Mouse (Mus musculus) activated CD4-positive, CD25-positive, alpha-beta regulatory T cell, adult 4 months (primary cell): ENCODE measurements around the gene Zc3h18. TPM values are rescaled to one million over a fixed set of nuclear protein-coding genes. Genes with fewer than 3 reads are reported as not detected.

ENCODE experiments used
- ATAC-seq: one replicate; pipeline ENCODE4 v1.8.0; 2017
- polyA plus RNA-seq, 2 experiments: library from polyadenylated mRNA; unstranded; fragments of 100-300 nt; shearing (Covaris generic); gene quantifications; one replicate each; pipeline ENCODE4 v1.2.1; 2017

The Zc3h18 gene
- polyA plus RNA-seq, 2 experiments from 2014 or later: 10.9 to 18.2 TPM

GRCm38 (mm10) chr8:122437708-122438331 is 61.4 kb downstream of the Zc3h18 start:
- ATAC-seq: peak; percentile 69

- no peak for ATAC-seq
Observed at GRCm38 (mm10) chr8:122439336-122439735, 62.9 kb downstream of the Zc3h18 start.

GRCm38 (mm10) chr8:122441326-122441725 is 64.9 kb downstream of the Zc3h18 start:
- ATAC-seq: no peak

- no peak for ATAC-seq
Observed at GRCm38 (mm10) chr8:122442356-122442755, 65.9 kb downstream of the Zc3h18 start.

- ATAC-seq: no peak
Observed at GRCm38 (mm10) chr8:122442781-122443180, 66.4 kb downstream of the Zc3h18 start.

GRCm38 (mm10) chr8:122443262-122444006 is 67.0 kb downstream of the Zc3h18 start, which contains the start of gene Mvd:
TSS of gene Mvd (minus strand) at chr8:122443422.
- ATAC-seq: peak; percentile 99

- ATAC-seq: peak; percentile 31
Observed at GRCm38 (mm10) chr8:122444058-122444748, 67.8 kb downstream of the Zc3h18 start.

GRCm38 (mm10) chr8:122445203-122445602 is 68.8 kb downstream of the Zc3h18 start:
- no peak for ATAC-seq

- ATAC-seq: no peak
Observed at GRCm38 (mm10) chr8:122451161-122451703, 74.8 kb downstream of the Zc3h18 start.

- ATAC-seq: no peak
Observed at GRCm38 (mm10) chr8:122452154-122452553, 75.7 kb downstream of the Zc3h18 start.

GRCm38 (mm10) chr8:122454409-122454808 is 78.0 kb downstream of the Zc3h18 start:
- no peak for ATAC-seq

GRCm38 (mm10) chr8:122457171-122457570 is 80.8 kb downstream of the Zc3h18 start:
- ATAC-seq: no peak

- ATAC-seq: no peak
Observed at GRCm38 (mm10) chr8:122459218-122459900, 83.0 kb downstream of the Zc3h18 start.

- peak; percentile 61 for ATAC-seq
Observed at GRCm38 (mm10) chr8:122459990-122460389, 83.6 kb downstream of the Zc3h18 start.

- ATAC-seq: peak; percentile 43
Observed at GRCm38 (mm10) chr8:122460524-122461472, 84.4 kb downstream of the Zc3h18 start, which contains the start of gene Snai3. TSS of gene Snai3 (minus strand) at chr8:122460733.

- no peak for ATAC-seq
Observed at GRCm38 (mm10) chr8:122461473-122462148, 85.2 kb downstream of the Zc3h18 start.

- no peak for ATAC-seq
Observed at GRCm38 (mm10) chr8:122462510-122462909, 86.1 kb downstream of the Zc3h18 start.

- no peak for ATAC-seq
Observed at GRCm38 (mm10) chr8:122463651-122464640, 87.5 kb downstream of the Zc3h18 start.

GRCm38 (mm10) chr8:122464985-122465384 is 88.6 kb downstream of the Zc3h18 start:
- no peak for ATAC-seq
